Mouse (Mus musculus): ENCODE results near the gene Kansl1l.

DNA sequence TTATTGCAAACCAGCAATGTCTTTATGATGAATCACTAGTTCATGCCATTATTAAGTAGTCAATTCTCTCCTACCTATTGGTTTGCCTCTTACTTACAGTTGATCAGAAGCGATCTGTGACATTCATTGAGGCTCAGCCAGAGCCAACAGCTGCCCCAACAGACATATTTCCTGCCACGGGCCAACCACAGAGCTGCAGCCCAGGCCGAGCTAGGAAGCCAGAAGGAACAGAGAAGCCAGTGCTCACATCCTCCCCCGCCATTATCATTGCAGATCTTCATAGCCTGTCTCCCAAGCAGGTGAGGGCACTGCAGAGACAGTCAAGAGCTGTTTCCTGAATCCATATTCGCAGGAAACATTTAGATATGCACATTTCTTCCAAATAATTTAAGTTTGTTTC, 123.1 kb downstream of the Kansl1l start:
- TF ChIP-seq CTCF (IDR thresholded peaks at IDR 0.05; ENCODE audit: low read depth) (no peak), EP300 (optimal IDR thresholded peaks at IDR 0.05) (no peak)
